Mouse (Mus musculus): ENCODE measurements at regions not wholly inside any gene's neighbourhood (a gene's known extent, or its start where the extent isn't known, plus 50 kb on each side); places are given as distances from the start of the nearest gene placed in this dataset.

DNA sequence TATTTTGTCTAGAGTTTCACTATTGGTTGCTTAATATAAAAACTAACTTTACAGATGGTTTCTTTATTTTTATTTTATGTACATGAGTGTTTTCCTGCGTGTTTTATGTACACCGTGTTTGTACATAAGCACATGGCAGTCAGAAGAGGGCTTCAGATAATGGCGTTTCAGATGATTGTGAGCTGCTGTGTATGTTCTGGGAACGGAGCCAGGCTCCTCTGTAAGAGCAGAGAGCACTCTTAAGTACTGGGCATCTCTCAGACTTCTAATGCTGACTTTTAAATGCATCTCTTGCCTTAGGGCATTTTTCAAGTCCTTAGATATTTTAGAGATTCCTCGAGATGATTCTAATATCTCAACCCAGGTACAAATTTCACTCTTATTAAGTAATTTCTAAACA lies 280.0 kb downstream of the Plpp3 start:
- TF ChIP-seq POLR2A (IDR thresholded peaks at IDR 0.05; ENCODE audit: insufficient read depth, low read length), result no peak
- no peak for TF ChIP-seq EP300 (IDR thresholded peaks at IDR 0.05; ENCODE audit: insufficient read depth, low read depth, low read length)
- TF ChIP-seq CTCF (IDR thresholded peaks at IDR 0.05; ENCODE audit: low read depth, low read length), result no peak
- Histone ChIP-seq H3K27me3 (ENCODE audit: control insufficient read depth, insufficient read depth, low read length, poor library complexity, severe bottlenecking) (no peaks in the 10 kb centered on the region), H3K27ac (ENCODE audit: insufficient read depth, low read length) (no peak overlapping the region), H3K4me1 (ENCODE audit: control insufficient read depth, insufficient read depth, low read length) (no peaks in the 10 kb centered on the region), H3K9me3 (replicated peaks; ENCODE audit: control insufficient read depth, insufficient read depth, low read length, poor library complexity, severe bottlenecking) (peaks cover 10% of the 10 kb centered on the region; the same call in 1 of the 2 replicates), H3K9ac (ENCODE audit: low read depth, poor library complexity, severe bottlenecking) (no peak overlapping the region), H3K4me3 (ENCODE audit: low read depth, low read length) (no peak overlapping the region), H3K36me3 (ENCODE audit: control insufficient read depth, insufficient read depth, low read length, poor library complexity, severe bottlenecking) (no peaks in the 10 kb centered on the region)

DNA sequence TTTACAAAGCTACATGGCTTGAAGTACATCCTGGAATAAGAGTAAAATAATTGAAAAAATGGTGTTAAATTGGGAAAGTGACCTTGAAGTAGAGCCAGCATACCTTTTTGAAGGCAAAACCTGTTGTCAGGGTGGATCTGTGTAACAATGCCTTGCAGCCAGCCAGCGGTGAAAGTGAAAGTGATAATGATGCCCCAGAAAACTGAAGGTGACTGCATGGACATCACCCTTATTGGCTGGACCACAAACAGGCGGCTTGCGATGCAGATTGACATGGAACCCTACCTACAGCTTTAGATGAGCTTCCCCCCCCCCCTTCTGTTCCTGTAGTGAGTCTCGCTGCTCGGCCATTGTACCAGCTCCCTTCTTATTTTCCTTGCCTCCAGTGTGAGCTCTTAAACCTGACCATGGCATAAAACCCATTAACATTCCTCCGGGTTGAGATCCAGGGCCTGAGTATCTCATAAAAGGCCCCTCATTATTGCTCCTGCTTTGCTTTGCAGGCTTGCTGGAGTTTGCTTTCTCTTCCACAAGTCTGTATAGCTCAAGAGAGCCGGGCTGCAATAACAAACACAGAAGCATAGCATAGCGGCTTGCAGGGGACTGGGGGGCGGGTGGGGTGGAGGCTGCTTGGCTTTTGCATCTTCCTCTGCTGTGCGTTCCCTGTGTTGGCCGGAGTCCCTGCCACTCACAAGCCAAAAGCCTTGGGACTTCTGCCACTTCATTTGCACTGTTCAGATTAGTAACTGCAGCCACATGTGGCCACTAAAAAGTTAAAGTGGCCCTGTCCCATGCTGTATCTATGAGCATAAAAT lies 292.1 kb downstream of the Plpp3 start:
- Histone ChIP-seq H3K4me3 (ENCODE audit: low read depth, low read length) (no peak overlapping the region), H3K9ac (ENCODE audit: low read depth, poor library complexity, severe bottlenecking) (no peak overlapping the region), H3K27me3 (ENCODE audit: control insufficient read depth, insufficient read depth, low read length, poor library complexity, severe bottlenecking) (no peaks in the 10 kb centered on the region), H3K9me3 (replicated peaks; ENCODE audit: control insufficient read depth, insufficient read depth, low read length, poor library complexity, severe bottlenecking) (peaks cover 10% of the 10 kb centered on the region), H3K27ac (ENCODE audit: insufficient read depth, low read length) (no peak overlapping the region), H3K4me1 (ENCODE audit: control insufficient read depth, insufficient read depth, low read length) (no peaks in the 10 kb centered on the region), H3K36me3 (ENCODE audit: control insufficient read depth, insufficient read depth, low read length, poor library complexity, severe bottlenecking) (no peaks in the 10 kb centered on the region)
- no peak for TF ChIP-seq EP300 (IDR thresholded peaks at IDR 0.05; ENCODE audit: insufficient read depth, low read depth, low read length)
- no peak for TF ChIP-seq CTCF (IDR thresholded peaks at IDR 0.05; ENCODE audit: low read depth, low read length)
- TF ChIP-seq POLR2A (IDR thresholded peaks at IDR 0.05; ENCODE audit: insufficient read depth, low read length), result no peak

DNA sequence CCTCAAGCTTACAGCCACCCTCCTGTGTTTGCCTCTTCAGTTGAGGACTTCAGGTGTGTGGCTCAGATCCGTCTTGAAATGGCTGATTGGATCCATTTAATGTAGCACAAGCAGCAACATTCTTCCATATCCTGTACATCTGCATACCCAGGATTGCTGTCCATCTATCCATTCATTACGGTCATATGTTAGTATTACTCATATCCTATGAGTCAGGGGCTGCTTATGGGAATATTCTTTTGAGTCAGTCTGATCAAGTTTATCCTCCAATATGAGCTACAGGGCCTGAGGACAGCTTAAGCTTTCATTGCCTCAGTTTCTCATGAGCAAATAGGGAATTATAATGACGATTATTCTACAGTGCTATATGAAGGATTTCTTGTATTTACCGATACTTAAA lies 293.7 kb downstream of the Plpp3 start:
- no peaks in the 10 kb centered on the region for H3K4me1 ChIP-seq (ENCODE audit: control insufficient read depth, insufficient read depth, low read length)
- TF ChIP-seq CTCF (IDR thresholded peaks at IDR 0.05; ENCODE audit: low read depth, low read length), result no peak
- TF ChIP-seq EP300 (IDR thresholded peaks at IDR 0.05; ENCODE audit: insufficient read depth, low read depth, low read length), result no peak
- no peak for TF ChIP-seq POLR2A (IDR thresholded peaks at IDR 0.05; ENCODE audit: insufficient read depth, low read length)
- no peak overlapping the region for H3K4me3 ChIP-seq (ENCODE audit: low read depth, low read length)

DNA sequence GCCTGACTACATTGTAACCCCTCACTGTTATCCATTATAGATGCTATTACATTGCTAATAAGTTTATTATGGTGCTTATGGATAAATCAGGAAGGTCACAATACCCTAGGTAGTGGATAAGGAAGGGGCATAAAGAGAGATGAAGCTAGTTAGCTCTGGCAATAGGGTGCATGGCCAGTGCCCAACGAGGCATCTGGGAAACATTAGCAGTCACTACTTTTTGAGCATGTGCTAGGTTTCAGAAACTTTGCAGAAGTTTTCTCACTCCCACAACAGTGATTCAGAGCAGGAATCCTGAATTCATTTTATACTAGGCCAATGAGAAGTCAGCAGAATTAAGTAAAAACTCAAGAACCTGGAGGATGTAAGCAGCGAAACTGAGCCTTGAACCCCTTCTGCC lies 294.7 kb downstream of the Plpp3 start:
- H3K27me3 ChIP-seq (ENCODE audit: control insufficient read depth, insufficient read depth, low read length, poor library complexity, severe bottlenecking), result no peaks in the 10 kb centered on the region
- TF ChIP-seq POLR2A (IDR thresholded peaks at IDR 0.05; ENCODE audit: insufficient read depth, low read length), result no peak
- TF ChIP-seq CTCF (IDR thresholded peaks at IDR 0.05; ENCODE audit: low read depth, low read length), result no peak
- TF ChIP-seq EP300 (IDR thresholded peaks at IDR 0.05; ENCODE audit: insufficient read depth, low read depth, low read length), result no peak
- H3K4me3 ChIP-seq (ENCODE audit: low read depth, low read length), result no peak overlapping the region
- H3K4me1 ChIP-seq (ENCODE audit: control insufficient read depth, insufficient read depth, low read length), result no peaks in the 10 kb centered on the region
- no peaks in the 10 kb centered on the region for H3K36me3 ChIP-seq (ENCODE audit: control insufficient read depth, insufficient read depth, low read length, poor library complexity, severe bottlenecking)
- H3K9ac ChIP-seq (ENCODE audit: low read depth, poor library complexity, severe bottlenecking), result no peak overlapping the region
- no peak overlapping the region for H3K27ac ChIP-seq (ENCODE audit: insufficient read depth, low read length)
- H3K9me3 ChIP-seq (replicated peaks; ENCODE audit: control insufficient read depth, insufficient read depth, low read length, poor library complexity, severe bottlenecking), result no peaks in the 10 kb centered on the region

More for the DNA sequence above, 293.7 kb downstream of the Plpp3 start:
- Histone ChIP-seq H3K9me3 (replicated peaks; ENCODE audit: control insufficient read depth, insufficient read depth, low read length, poor library complexity, severe bottlenecking) (no peaks in the 10 kb centered on the region), H3K27ac (ENCODE audit: insufficient read depth, low read length) (no peak overlapping the region), H3K36me3 (ENCODE audit: control insufficient read depth, insufficient read depth, low read length, poor library complexity, severe bottlenecking) (no peaks in the 10 kb centered on the region), H3K9ac (ENCODE audit: low read depth, poor library complexity, severe bottlenecking) (no peak overlapping the region), H3K27me3 (ENCODE audit: control insufficient read depth, insufficient read depth, low read length, poor library complexity, severe bottlenecking) (no peaks in the 10 kb centered on the region)

DNA sequence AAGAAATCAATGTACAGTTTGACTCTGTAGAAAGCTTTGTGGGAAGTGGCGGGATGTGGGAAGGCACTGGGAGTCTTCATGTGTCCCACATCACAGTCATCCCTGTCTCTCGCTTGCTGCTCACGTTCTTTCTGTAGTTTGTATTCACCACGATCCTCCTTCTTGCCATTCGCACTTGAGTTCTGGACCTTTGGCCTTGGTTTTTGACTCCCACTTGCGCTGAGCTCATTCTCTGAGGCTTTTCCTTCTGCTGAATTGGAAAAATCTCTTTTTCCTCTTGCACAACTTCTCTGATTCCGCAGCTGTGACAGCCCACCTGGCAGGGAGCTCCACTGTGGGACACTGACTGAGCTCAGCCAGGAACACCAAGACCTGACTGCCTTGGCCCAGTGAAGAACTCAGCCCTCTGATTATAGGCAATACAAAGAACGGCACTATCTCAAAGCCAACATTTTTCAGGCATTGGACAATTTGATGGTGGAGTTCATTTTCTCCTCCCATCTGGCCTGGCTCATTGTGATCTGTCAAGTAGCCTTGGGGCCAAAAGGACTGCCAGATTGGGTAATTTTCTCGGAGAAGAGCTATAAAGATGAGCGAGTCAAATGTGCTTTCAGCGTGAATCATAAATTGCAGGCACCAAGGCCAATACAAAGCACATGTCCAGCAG lies 299.9 kb downstream of the Plpp3 start:
- H3K4me3 ChIP-seq (ENCODE audit: low read depth, low read length), result no peak overlapping the region
- no peaks in the 10 kb centered on the region for H3K27me3 ChIP-seq (ENCODE audit: control insufficient read depth, insufficient read depth, low read length, poor library complexity, severe bottlenecking)
- H3K27ac ChIP-seq (ENCODE audit: insufficient read depth, low read length), result no peak overlapping the region
- H3K4me1 ChIP-seq (ENCODE audit: control insufficient read depth, insufficient read depth, low read length), result peaks cover 6% of the 10 kb centered on the region
- H3K9me3 ChIP-seq (replicated peaks; ENCODE audit: control insufficient read depth, insufficient read depth, low read length, poor library complexity, severe bottlenecking), result no peaks in the 10 kb centered on the region
- no peaks in the 10 kb centered on the region for H3K36me3 ChIP-seq (ENCODE audit: control insufficient read depth, insufficient read depth, low read length, poor library complexity, severe bottlenecking)
- H3K9ac ChIP-seq (ENCODE audit: low read depth, poor library complexity, severe bottlenecking), result no peak overlapping the region
- TF ChIP-seq EP300 (IDR thresholded peaks at IDR 0.05; ENCODE audit: insufficient read depth, low read depth, low read length), result no peak
- no peak for TF ChIP-seq POLR2A (IDR thresholded peaks at IDR 0.05; ENCODE audit: insufficient read depth, low read length)
- TF ChIP-seq CTCF (IDR thresholded peaks at IDR 0.05; ENCODE audit: low read depth, low read length), result no peak

Measured in ES-Bruce4 (cell line).